Mouse (Mus musculus): ENCODE results near the gene Casp9. TPM values are rescaled to one million over a fixed set of nuclear protein-coding genes. Genes with fewer than 3 reads are reported as not detected.

Casp9 gene
- polyA plus RNA-seq, 1 experiment from 2014 or later, result 6.3 TPM

DNA sequence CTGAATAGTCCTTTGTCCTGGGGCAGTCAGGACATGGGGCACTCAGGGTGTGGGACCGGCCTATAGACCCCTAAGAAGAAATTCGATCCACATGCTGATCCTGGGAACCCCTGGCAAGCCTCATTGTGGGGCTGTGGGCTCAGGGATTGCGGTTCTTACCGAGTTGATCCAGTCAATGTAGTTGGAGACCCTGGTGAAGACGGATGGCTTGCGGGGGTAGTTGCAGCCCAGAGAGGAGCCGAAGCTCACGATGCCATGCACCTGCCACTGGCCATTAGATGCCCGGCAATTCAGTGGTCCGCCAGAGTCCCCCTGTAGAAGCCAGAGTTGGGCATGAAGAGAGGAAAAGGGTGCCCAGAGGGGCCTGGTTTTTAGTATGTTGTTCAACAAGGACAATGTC lies 24.3 kb downstream of the Casp9 start:
- TF ChIP-seq EP300 (IDR thresholded peaks at IDR 0.05; ENCODE audit: low read depth) (no peak), CTCF (IDR thresholded peaks at IDR 0.05; ENCODE audit: low read depth) (no peak)
- no peak for ATAC-seq
- DNase-seq, result no peak
- no peak overlapping the region for H3K4me3 ChIP-seq (ENCODE audit: low read depth, low read length)
- no peak overlapping the region for H3K9ac ChIP-seq (replicated peaks)
- no peaks in the 10 kb centered on the region for H3K9me3 ChIP-seq (ENCODE audit: low read length)
- H3K36me3 ChIP-seq (replicated peaks; ENCODE audit: insufficient read depth, low read length), result peaks cover 13% of the 10 kb centered on the region
- H3K4me2 ChIP-seq (ENCODE audit: low read depth, low read length), result no peak overlapping the region
- no peak overlapping the region for H3K27ac ChIP-seq (ENCODE audit: low read depth)
- peaks cover 5% of the 10 kb centered on the region; the same call in 1 of the 2 replicates for H3K4me1 ChIP-seq (ENCODE audit: insufficient read depth)
- no peaks in the 10 kb centered on the region for H3K27me3 ChIP-seq (ENCODE audit: insufficient read depth, low read length)
- WGBS (ENCODE audit: insufficient replicate concordance), result 80% methylated on average over 10 of the region's 10 CpGs

- Histone ChIP-seq H3K4me2 (ENCODE audit: low read depth, low read length) (no peak overlapping the region), H3K27me3 (ENCODE audit: insufficient read depth, low read length) (no peaks in the 10 kb centered on the region), H3K9ac (replicated peaks) (no peak overlapping the region), H3K36me3 (replicated peaks; ENCODE audit: insufficient read depth, low read length) (peaks cover 2% of the 10 kb centered on the region; the same call in 1 of the 2 replicates), H3K4me1 (ENCODE audit: insufficient read depth) (peaks cover 5% of the 10 kb centered on the region; the same call in 1 of the 2 replicates), H3K4me3 (ENCODE audit: low read depth, low read length) (no peak overlapping the region), H3K27ac (ENCODE audit: low read depth) (no peak overlapping the region), H3K9me3 (ENCODE audit: low read length) (no peaks in the 10 kb centered on the region)
- TF ChIP-seq CTCF (IDR thresholded peaks at IDR 0.05; ENCODE audit: low read depth) (no peak), EP300 (IDR thresholded peaks at IDR 0.05; ENCODE audit: low read depth) (no peak)
- 87% methylated on average over 13 of the region's 13 CpGs for WGBS (ENCODE audit: insufficient replicate concordance)
- ATAC-seq (no peak), DNase-seq (no peak)
These were observed 25.4 kb downstream of the Casp9 start for GRCm38 (mm10) chr4:141818861-141819260.

GRCm38 (mm10) chr4:141819316-141819715 lies 25.9 kb downstream of the Casp9 start:
- TF ChIP-seq CTCF (IDR thresholded peaks at IDR 0.05; ENCODE audit: low read depth), result no peak
- TF ChIP-seq EP300 (IDR thresholded peaks at IDR 0.05; ENCODE audit: low read depth), result no peak
- no peak for DNase-seq
- WGBS (ENCODE audit: insufficient replicate concordance), result 85% methylated on average over 7 of the region's 7 CpGs

GRCm38 (mm10) chr4:141821178-141821577 lies 27.8 kb downstream of the Casp9 start:
- H3K4me1 ChIP-seq (ENCODE audit: insufficient read depth), result peaks cover 5% of the 10 kb centered on the region; the same call in 1 of the 2 replicates
- H3K4me3 ChIP-seq (ENCODE audit: low read depth, low read length), result no peak overlapping the region
- H3K36me3 ChIP-seq (replicated peaks; ENCODE audit: insufficient read depth, low read length), result no peaks in the 10 kb centered on the region
- no peak overlapping the region for H3K27ac ChIP-seq (ENCODE audit: low read depth)
- TF ChIP-seq CTCF (IDR thresholded peaks at IDR 0.05; ENCODE audit: low read depth), result no peak
- no peak for TF ChIP-seq EP300 (IDR thresholded peaks at IDR 0.05; ENCODE audit: low read depth)
- no peak overlapping the region for H3K4me2 ChIP-seq (ENCODE audit: low read depth, low read length)
- H3K9ac ChIP-seq (replicated peaks), result no peak overlapping the region
- no peak for DNase-seq
- no peaks in the 10 kb centered on the region for H3K9me3 ChIP-seq (ENCODE audit: low read length)
- no peaks in the 10 kb centered on the region for H3K27me3 ChIP-seq (ENCODE audit: insufficient read depth, low read length)
- no peak for ATAC-seq
- WGBS (ENCODE audit: insufficient replicate concordance), result 63% methylated on average over 3 of the region's 3 CpGs

More at GRCm38 (mm10) chr4:141819316-141819715, 25.9 kb downstream of the Casp9 start:
- Histone ChIP-seq H3K9me3 (ENCODE audit: low read length) (no peaks in the 10 kb centered on the region), H3K9ac (replicated peaks) (no peak overlapping the region), H3K4me3 (ENCODE audit: low read depth, low read length) (no peak overlapping the region), H3K27me3 (ENCODE audit: insufficient read depth, low read length) (no peaks in the 10 kb centered on the region), H3K4me1 (ENCODE audit: insufficient read depth) (peaks cover 5% of the 10 kb centered on the region; the same call in 1 of the 2 replicates), H3K36me3 (replicated peaks; ENCODE audit: insufficient read depth, low read length) (no peaks in the 10 kb centered on the region), H3K27ac (ENCODE audit: low read depth) (no peak overlapping the region), H3K4me2 (ENCODE audit: low read depth, low read length) (no peak overlapping the region)
- no peak for ATAC-seq

DNA sequence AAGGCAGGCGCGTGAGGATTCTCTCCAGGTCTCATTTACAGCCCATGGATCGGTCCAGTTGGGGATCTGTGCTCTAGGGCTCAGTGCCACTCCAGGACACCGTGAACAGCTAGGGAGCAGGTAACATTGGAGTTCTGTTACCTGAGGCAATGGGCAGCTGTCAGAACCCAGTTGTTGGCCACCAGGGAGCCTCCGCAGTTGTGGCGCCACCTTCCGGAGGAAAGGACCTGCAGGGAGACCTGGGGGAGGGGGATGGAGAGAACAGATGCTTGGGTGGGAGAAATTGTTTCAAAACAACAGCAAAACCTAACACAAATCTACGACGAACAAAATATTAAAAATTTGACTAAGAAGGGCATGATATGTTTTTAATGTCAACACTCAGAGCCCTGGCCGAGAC lies 28.7 kb downstream of the Casp9 start:
- 75% methylated on average over 10 of the region's 10 CpGs for WGBS (ENCODE audit: insufficient replicate concordance)
- no peak overlapping the region for H3K27ac ChIP-seq (ENCODE audit: low read depth)
- peak; percentile 33 for DNase-seq

DNA sequence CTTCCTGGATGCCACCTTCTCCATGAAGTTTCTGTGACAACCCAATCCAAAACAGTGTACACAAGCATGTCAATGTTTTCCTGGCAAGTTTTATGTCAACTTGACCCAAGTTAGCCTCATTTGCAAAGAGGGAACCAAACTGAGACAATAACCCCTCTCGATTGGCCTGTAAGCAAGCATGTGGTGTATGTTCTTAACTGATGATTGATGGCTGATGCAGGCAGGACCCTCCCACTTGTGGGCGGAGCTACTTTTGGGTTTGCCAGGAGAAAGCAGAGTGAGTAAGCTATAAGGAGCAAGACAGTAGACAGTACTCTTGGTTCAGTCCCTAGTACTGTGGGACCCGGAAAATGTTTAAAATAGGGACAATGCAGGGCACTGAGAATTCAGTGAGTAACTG lies 29.6 kb downstream of the Casp9 start:
- no peak overlapping the region for H3K9ac ChIP-seq (replicated peaks)
- no peaks in the 10 kb centered on the region for H3K27me3 ChIP-seq (ENCODE audit: insufficient read depth, low read length)
- H3K4me1 ChIP-seq (ENCODE audit: insufficient read depth), result peaks cover 5% of the 10 kb centered on the region; the same call in 1 of the 2 replicates
- H3K4me3 ChIP-seq (ENCODE audit: low read depth, low read length), result no peak overlapping the region
- H3K36me3 ChIP-seq (replicated peaks; ENCODE audit: insufficient read depth, low read length), result no peaks in the 10 kb centered on the region
- H3K4me2 ChIP-seq (ENCODE audit: low read depth, low read length), result no peak overlapping the region
- H3K27ac ChIP-seq (ENCODE audit: low read depth), result peak overlapping the region; percentile 67
- 42% methylated on average over 3 of the region's 3 CpGs for WGBS (ENCODE audit: insufficient replicate concordance)
- peak; percentile 84 for DNase-seq
- peak; percentile 94 for ATAC-seq
- no peaks in the 10 kb centered on the region for H3K9me3 ChIP-seq (ENCODE audit: low read length)
- TF ChIP-seq CTCF (IDR thresholded peaks at IDR 0.05; ENCODE audit: low read depth) (no peak), EP300 (IDR thresholded peaks at IDR 0.05; ENCODE audit: low read depth) (no peak)

More for the DNA sequence above, 28.7 kb downstream of the Casp9 start:
- Histone ChIP-seq H3K27me3 (ENCODE audit: insufficient read depth, low read length) (no peaks in the 10 kb centered on the region), H3K9me3 (ENCODE audit: low read length) (no peaks in the 10 kb centered on the region), H3K4me3 (ENCODE audit: low read depth, low read length) (no peak overlapping the region), H3K4me1 (ENCODE audit: insufficient read depth) (peaks cover 5% of the 10 kb centered on the region; the same call in 1 of the 2 replicates), H3K4me2 (ENCODE audit: low read depth, low read length) (no peak overlapping the region), H3K9ac (replicated peaks) (no peak overlapping the region), H3K36me3 (replicated peaks; ENCODE audit: insufficient read depth, low read length) (no peaks in the 10 kb centered on the region)
- TF ChIP-seq CTCF (IDR thresholded peaks at IDR 0.05; ENCODE audit: low read depth) (peak; percentile 43), EP300 (IDR thresholded peaks at IDR 0.05; ENCODE audit: low read depth) (no peak)
- ATAC-seq, result no peak

All from liver, postnatal 0 days (tissue).